Comparison of ENCODE assay signal across 8 mouse cellular contexts in genomic region chr10:69533505-69534388, GRCm38 (mm10).
A peak's percentile ranks its signal among the peaks of the same experiment; 100 is the strongest.
DNase-seq lines count a peak whose midpoint lies in the region; ATAC-seq lines count a peak whose summit lies in the region.

No protein-coding gene starts in this region.

- intact Hi-C loops in heart, postnatal 14 days (cut with DNase I) = loop anchor here (2.0 to 5.0 kb wide), 2 partner anchors 61 to 81 kb away; no protein-coding TSS in a partner anchor

- H3K36me3 ChIP-seq in forebrain, embryonic 15.5 days = no peaks in the 10 kb centered on the region
- no peaks in the 10 kb centered on the region for H3K36me3 ChIP-seq in liver, embryonic 16.5 days (ENCODE audit: control insufficient read depth, insufficient read depth)

- H3K4me1 ChIP-seq in forebrain, embryonic 15.5 days = peaks cover 33% of the 10 kb centered on the region
- H3K4me1 ChIP-seq in liver, embryonic 16.5 days (ENCODE audit: control insufficient read depth, low read depth, low read length) = no peaks in the 10 kb centered on the region

- DNase-seq in 3T3-L1 (ENCODE audit: low read depth, low spot score) = peak; percentile 90
- DNase-seq in cerebellum, adult 11-12 months = peak; percentile 12
- DNase-seq in heart, postnatal 14 days = peak; percentile 30 to 48
- DNase-seq in layer of hippocampus, adult 18-20 months (ENCODE audit: low spot score in 2 of 2) = peak; percentile 46 to 74
- peak; percentile 73 for DNase-seq in right cerebral cortex, adult 18-20 months
- DNase-seq in thymus, postnatal 25 days = no peak

- WGBS in forebrain, embryonic 15.5 days = 2% methylated on average over 22 of the region's 22 CpGs
- WGBS in liver, embryonic 16.5 days (ENCODE audit: insufficient replicate concordance) = 10% methylated on average over 22 of the region's 22 CpGs

- H3K27me3 ChIP-seq in forebrain, embryonic 15.5 days = no peaks in the 10 kb centered on the region
- H3K27me3 ChIP-seq in liver, embryonic 16.5 days (ENCODE audit: control insufficient read depth, insufficient read depth, low read depth, low read length) = no peaks in the 10 kb centered on the region

- peak overlapping the region; percentile 77 for H3K9ac ChIP-seq in forebrain, embryonic 15.5 days (replicated peaks)
- H3K9ac ChIP-seq in liver, embryonic 16.5 days (ENCODE audit: low read depth, low read length) = no peak overlapping the region

- H3K27ac ChIP-seq in forebrain, embryonic 15.5 days (replicated peaks) = peak overlapping the region; percentile 92
- no peak overlapping the region for H3K27ac ChIP-seq in liver, embryonic 16.5 days (ENCODE audit: low read length)

- peak overlapping the region; percentile 51 for H3K4me2 ChIP-seq in forebrain, embryonic 15.5 days (replicated peaks)
- H3K4me2 ChIP-seq in liver, embryonic 16.5 days (ENCODE audit: low read depth, low read length) = peak overlapping the region; percentile 36

- H3K4me3 ChIP-seq in forebrain, embryonic 15.5 days = peak overlapping the region; percentile 66
- peak overlapping the region; percentile 46 for H3K4me3 ChIP-seq in liver, embryonic 16.5 days (ENCODE audit: low read depth, low read length)

- no peaks in the 10 kb centered on the region for H3K9me3 ChIP-seq in forebrain, embryonic 15.5 days
- no peaks in the 10 kb centered on the region; the same call in 1 of the 2 replicates for H3K9me3 ChIP-seq in liver, embryonic 16.5 days (replicated peaks; ENCODE audit: control insufficient read depth, low read length)

- peak; percentile 83 for ATAC-seq in forebrain, embryonic 15.5 days (replicated peaks)
- ATAC-seq in liver, embryonic 16.5 days (ENCODE audit: low read depth) = peak; percentile 59; the same call in 1 of the 2 replicates
